Mouse (Mus musculus): ENCODE results near the gene Pou4f2. TPM values are rescaled to one million over a fixed set of nuclear protein-coding genes. Genes with fewer than 3 reads are reported as not detected.

Gene Pou4f2
- polyA plus RNA-seq, 1 experiment from 2014 or later = 2.6 TPM

GRCm38 (mm10) chr8:78434340-78434739 lies 2.1 kb downstream of the Pou4f2 start:
- Histone ChIP-seq H3K4me3 (peak overlapping the region; percentile 45), H3K36me3 (no peaks in the 10 kb centered on the region), H3K4me2 (replicated peaks) (peak overlapping the region; percentile 80), H3K27ac (no peak overlapping the region; the same call in 1 of the 2 replicates), H3K9me3 (replicated peaks) (no peaks in the 10 kb centered on the region), H3K9ac (peak overlapping the region; percentile 41; the same call in 1 of the 2 replicates), H3K4me1 (peaks cover 34% of the 10 kb centered on the region), H3K27me3 (peaks cover 82% of the 10 kb centered on the region)
- no peak for ATAC-seq (ENCODE audit: low FRiP score)
- 2% methylated on average over 8 of the region's 8 CpGs for WGBS

- Histone ChIP-seq H3K27me3 (peaks cover 81% of the 10 kb centered on the region), H3K4me1 (peaks cover 34% of the 10 kb centered on the region), H3K36me3 (no peaks in the 10 kb centered on the region), H3K4me3 (peak overlapping the region; percentile 14), H3K27ac (no peak overlapping the region), H3K9ac (no peak overlapping the region), H3K9me3 (replicated peaks) (no peaks in the 10 kb centered on the region), H3K4me2 (replicated peaks) (0 out of 2 replicates have a peak overlapping the region, but pooled peaks have one; percentile 0)
- ATAC-seq (ENCODE audit: low FRiP score) = no peak
- WGBS = 10% methylated on average over 5 of the region's 5 CpGs
Observed at GRCm38 (mm10) chr8:78433318-78433717, 3.1 kb downstream of the Pou4f2 start.

- peaks cover 31% of the 10 kb centered on the region for H3K4me1 ChIP-seq
- no peak overlapping the region for H3K27ac ChIP-seq
- no peak overlapping the region for H3K4me3 ChIP-seq
- H3K27me3 ChIP-seq = peaks cover 79% of the 10 kb centered on the region
- ATAC-seq (ENCODE audit: low FRiP score) = no peak
- no peaks in the 10 kb centered on the region for H3K9me3 ChIP-seq (replicated peaks)
- H3K4me2 ChIP-seq (replicated peaks) = no peak overlapping the region; the same call in 1 of the 2 replicates
- 16% methylated on average over 1 of the region's 1 CpGs for WGBS
- no peaks in the 10 kb centered on the region for H3K36me3 ChIP-seq
- H3K9ac ChIP-seq = no peak overlapping the region
Observed at GRCm38 (mm10) chr8:78432451-78432850, 4.0 kb downstream of the Pou4f2 start.

- H3K4me3 ChIP-seq = no peak overlapping the region; the same call in 1 of the 2 replicates
- 3% methylated on average over 4 of the region's 4 CpGs for WGBS
- H3K27ac ChIP-seq = no peak overlapping the region
- H3K27me3 ChIP-seq = peaks cover 79% of the 10 kb centered on the region
- H3K4me1 ChIP-seq = peaks cover 29% of the 10 kb centered on the region
- no peaks in the 10 kb centered on the region for H3K9me3 ChIP-seq (replicated peaks)
- no peak overlapping the region for H3K9ac ChIP-seq
- H3K4me2 ChIP-seq (replicated peaks) = no peak overlapping the region
- ATAC-seq (ENCODE audit: low FRiP score) = no peak
- no peaks in the 10 kb centered on the region for H3K36me3 ChIP-seq
Observed at GRCm38 (mm10) chr8:78431356-78431755, 5.1 kb downstream of the Pou4f2 start.

GRCm38 (mm10) chr8:78428148-78428547 lies 8.3 kb downstream of the Pou4f2 start:
- Histone ChIP-seq H3K9ac (no peak overlapping the region), H3K9me3 (replicated peaks) (no peaks in the 10 kb centered on the region), H3K4me1 (peaks cover 17% of the 10 kb centered on the region), H3K4me2 (replicated peaks) (peak overlapping the region; percentile 48; the same call in 1 of the 2 replicates), H3K27ac (peak overlapping the region; percentile 70), H3K4me3 (no peak overlapping the region), H3K36me3 (no peaks in the 10 kb centered on the region), H3K27me3 (peaks cover 83% of the 10 kb centered on the region)
- WGBS = 3% methylated on average over 11 of the region's 11 CpGs
- ATAC-seq (ENCODE audit: low FRiP score) = peak; percentile 29; the same call in 1 of the 2 replicates

GRCm38 (mm10) chr8:78427769-78428130 lies 8.7 kb downstream of the Pou4f2 start:
- Histone ChIP-seq H3K4me3 (peak overlapping the region; percentile 23; the same call in 1 of the 2 replicates), H3K4me1 (peaks cover 17% of the 10 kb centered on the region), H3K27ac (peak overlapping the region; percentile 79), H3K9ac (0 out of 2 replicates have a peak overlapping the region, but pooled peaks have one; percentile 14), H3K36me3 (no peaks in the 10 kb centered on the region), H3K4me2 (replicated peaks) (peak overlapping the region; percentile 48), H3K27me3 (peaks cover 86% of the 10 kb centered on the region), H3K9me3 (replicated peaks) (no peaks in the 10 kb centered on the region)
- under 1% methylated on average over 8 of the region's 8 CpGs for WGBS
- ATAC-seq (ENCODE audit: low FRiP score) = peak; percentile 24; the same call in 1 of the 2 replicates

- H3K27me3 ChIP-seq = peaks cover 83% of the 10 kb centered on the region
- H3K9me3 ChIP-seq (replicated peaks) = no peaks in the 10 kb centered on the region
- H3K36me3 ChIP-seq = no peaks in the 10 kb centered on the region
- peaks cover 17% of the 10 kb centered on the region for H3K4me1 ChIP-seq
- peak; percentile 62 for ATAC-seq (ENCODE audit: low FRiP score)
- H3K4me3 ChIP-seq = peak overlapping the region; percentile 23
- H3K9ac ChIP-seq = peak overlapping the region; percentile 14; the same call in 1 of the 2 replicates
- peak overlapping the region; percentile 79 for H3K27ac ChIP-seq
- peak overlapping the region; percentile 48 for H3K4me2 ChIP-seq (replicated peaks)
- WGBS = 2% methylated on average over 31 of the region's 32 CpGs
Observed at GRCm38 (mm10) chr8:78426875-78427768, 9.3 kb downstream of the Pou4f2 start.

GRCm38 (mm10) chr8:78426455-78426854 lies 10.0 kb downstream of the Pou4f2 start:
- Histone ChIP-seq H3K27ac (peak overlapping the region; percentile 79), H3K4me2 (replicated peaks) (peak overlapping the region; percentile 48), H3K9me3 (replicated peaks) (no peaks in the 10 kb centered on the region), H3K9ac (no peak overlapping the region), H3K36me3 (no peaks in the 10 kb centered on the region), H3K4me1 (peaks cover 17% of the 10 kb centered on the region), H3K27me3 (peaks cover 81% of the 10 kb centered on the region), H3K4me3 (peak overlapping the region; percentile 23)
- ATAC-seq (ENCODE audit: low FRiP score) = peak; percentile 75
- WGBS = under 1% methylated on average over 10 of the region's 10 CpGs

GRCm38 (mm10) chr8:78423937-78424336 lies 12.5 kb downstream of the Pou4f2 start:
- H3K36me3 ChIP-seq = no peaks in the 10 kb centered on the region
- WGBS = 0% methylated on average over 1 of the region's 1 CpGs
- H3K9ac ChIP-seq = no peak overlapping the region
- no peak for ATAC-seq (ENCODE audit: low FRiP score)
- no peaks in the 10 kb centered on the region for H3K9me3 ChIP-seq (replicated peaks)
- H3K4me2 ChIP-seq (replicated peaks) = no peak overlapping the region
- H3K27me3 ChIP-seq = peaks cover 82% of the 10 kb centered on the region
- no peak overlapping the region for H3K27ac ChIP-seq
- no peak overlapping the region for H3K4me3 ChIP-seq
- H3K4me1 ChIP-seq = peaks cover 31% of the 10 kb centered on the region

- 1% methylated on average over 18 of the region's 19 CpGs for WGBS
- no peaks in the 10 kb centered on the region for H3K36me3 ChIP-seq
- peak overlapping the region; percentile 64 for H3K27ac ChIP-seq
- peak overlapping the region; percentile 32 for H3K4me3 ChIP-seq
- H3K27me3 ChIP-seq = peaks cover 58% of the 10 kb centered on the region
- H3K4me1 ChIP-seq = peaks cover 14% of the 10 kb centered on the region
- peak overlapping the region; percentile 41 for H3K9ac ChIP-seq
- H3K9me3 ChIP-seq (replicated peaks) = no peaks in the 10 kb centered on the region
- peak; percentile 82 for ATAC-seq (ENCODE audit: low FRiP score)
- H3K4me2 ChIP-seq (replicated peaks) = peak overlapping the region; percentile 70
Observed at GRCm38 (mm10) chr8:78420101-78420503, 16.3 kb downstream of the Pou4f2 start.

GRCm38 (mm10) chr8:78419272-78419671 lies 17.2 kb downstream of the Pou4f2 start:
- 27% methylated on average over 4 of the region's 4 CpGs for WGBS
- Histone ChIP-seq H3K9ac (no peak overlapping the region), H3K9me3 (replicated peaks) (no peaks in the 10 kb centered on the region), H3K27ac (no peak overlapping the region), H3K4me2 (replicated peaks) (peak overlapping the region; percentile 70), H3K4me3 (no peak overlapping the region), H3K27me3 (peaks cover 50% of the 10 kb centered on the region), H3K4me1 (peaks cover 14% of the 10 kb centered on the region), H3K36me3 (no peaks in the 10 kb centered on the region)
- no peak for ATAC-seq (ENCODE audit: low FRiP score)

GRCm38 (mm10) chr8:78390756-78391155 lies 45.7 kb downstream of the Pou4f2 start:
- Histone ChIP-seq H3K27ac (no peak overlapping the region), H3K36me3 (no peaks in the 10 kb centered on the region), H3K27me3 (no peaks in the 10 kb centered on the region), H3K9ac (no peak overlapping the region), H3K4me2 (replicated peaks) (no peak overlapping the region), H3K9me3 (replicated peaks) (no peaks in the 10 kb centered on the region), H3K4me1 (no peaks in the 10 kb centered on the region), H3K4me3 (no peak overlapping the region)
- ATAC-seq (ENCODE audit: low FRiP score) = no peak
- 91% methylated on average over 7 of the region's 7 CpGs for WGBS

Measured in hindbrain, embryonic 12.5 days (tissue).